Mouse (Mus musculus) cerebellum, adult 9-11 months (tissue): ENCODE data around the gene Mthfsl.
"Not testable (repeated sequence)": the region's sequence is repeated elsewhere in the genome, so short reads cannot be mapped to it uniquely, and the experiment has no call there.

Experiments used
- DNase-seq: peaks from one replicate; pipeline ENCODE4 v3.0.0; 2022

The Mthfsl gene

GRCm38 (mm10) chr9:88689451-88689850 lies 30.6 kb downstream of the Mthfsl start:
- not testable (repeated sequence) for DNase-seq

GRCm38 (mm10) chr9:88686719-88687118 lies 33.4 kb downstream of the Mthfsl start:
- peak; percentile 42 for DNase-seq

GRCm38 (mm10) chr9:88658341-88658740 lies 61.8 kb downstream of the Mthfsl start:
- DNase-seq, result not testable (repeated sequence)

GRCm38 (mm10) chr9:88650742-88651141 lies 69.4 kb downstream of the Mthfsl start:
- not testable (repeated sequence) for DNase-seq
